Mouse (Mus musculus) G1E (cell line): ENCODE data around the gene Nploc4. TPM values are rescaled to one million over a fixed set of nuclear protein-coding genes. Genes with fewer than 3 reads are reported as not detected.

Experiments
- ATAC-seq: 2 replicates; pipeline ENCODE4 v1.8.0; 2016; ENCODE audit warnings: mild to moderate bottlenecking; ENCODE audit not compliant: insufficient number of reproducible peaks, poor library complexity, low FRiP score, severe bottlenecking; ENCODE audit errors: extremely low read depth
- DNase-seq: peaks from one replicate; pipeline ENCODE4 v3.0.0; 2012; ENCODE audit warnings: low spot score
- H3K27me3 ChIP-seq: 2 replicates; pipeline ENCODE4 v1.6.1; 2012; ENCODE audit warnings: mild to moderate bottlenecking, low read length, inconsistent platforms; ENCODE audit not compliant: insufficient read depth
- H3K36me3 ChIP-seq: replicated peaks from 2 replicates; pipeline ENCODE3; 2012; ENCODE audit warnings: mild to moderate bottlenecking, inconsistent platforms
- H3K4me1 ChIP-seq: 2 replicates; pipeline ENCODE4 v1.6.1; 2012; ENCODE audit warnings: low read depth, low read length, inconsistent platforms, mixed read lengths; ENCODE audit not compliant: insufficient read depth
- H3K4me3 ChIP-seq: 2 replicates; pipeline ENCODE4 v1.5.1; 2012; ENCODE audit warnings: low read depth, mild to moderate bottlenecking, inconsistent platforms, low read length, moderate library complexity, mixed read lengths
- H3K9me3 ChIP-seq: replicated peaks from 2 replicates; pipeline ENCODE4 v1.6.1; 2012; ENCODE audit warnings: inconsistent platforms
- CTCF ChIP-seq: IDR thresholded peaks from 2 replicates; pipeline ENCODE4 v1.5.1; 2012; ENCODE audit warnings: low read depth, low read length, inconsistent platforms, mixed read lengths
- GATA1 ChIP-seq: IDR thresholded peaks from 2 replicates; pipeline ENCODE4 v1.6.1; 2012; ENCODE audit warnings: borderline replicate concordance, low read length, inconsistent platforms, mixed read lengths
- GATA2 ChIP-seq: IDR thresholded peaks from 2 replicates; pipeline ENCODE4 v1.6.1; 2012; ENCODE audit warnings: low read depth, low read length, inconsistent platforms, borderline replicate concordance
- POLR2AphosphoS5 ChIP-seq: IDR thresholded peaks from 2 replicates; pipeline ENCODE4 v1.6.1; 2012; ENCODE audit warnings: low read depth, low read length, inconsistent platforms; ENCODE audit not compliant: insufficient replicate concordance
- TAL1 ChIP-seq: conservative IDR thresholded peaks from 2 replicates; pipeline ENCODE4 v1.6.1; 2012; ENCODE audit warnings: low read depth, low read length, inconsistent platforms, mixed read lengths
- polyA plus RNA-seq: library from polyadenylated mRNA; stranded (reverse); fragments of >175 nt; gene quantifications from 2 replicates; pipeline ENCODE4 v1.2.3, GENCODE M21; 2012
- total RNA-seq, 2 experiments: library from RNA; stranded (forward) in 1 of 2; stranded (reverse) in 1 of 2; fragments of 200-1000 nt in 1 of 2; fragments of >200 nt in 1 of 2; fragmentation: Nextera tagmentation in 1 of 2; gene quantifications; 2 replicates each; pipeline ENCODE4 v1.2.3; 2014 to 2017

Gene Nploc4
- total and polyA plus RNA-seq, 3 experiments: 42.7 to 72.4 (median 61.7) TPM

DNA sequence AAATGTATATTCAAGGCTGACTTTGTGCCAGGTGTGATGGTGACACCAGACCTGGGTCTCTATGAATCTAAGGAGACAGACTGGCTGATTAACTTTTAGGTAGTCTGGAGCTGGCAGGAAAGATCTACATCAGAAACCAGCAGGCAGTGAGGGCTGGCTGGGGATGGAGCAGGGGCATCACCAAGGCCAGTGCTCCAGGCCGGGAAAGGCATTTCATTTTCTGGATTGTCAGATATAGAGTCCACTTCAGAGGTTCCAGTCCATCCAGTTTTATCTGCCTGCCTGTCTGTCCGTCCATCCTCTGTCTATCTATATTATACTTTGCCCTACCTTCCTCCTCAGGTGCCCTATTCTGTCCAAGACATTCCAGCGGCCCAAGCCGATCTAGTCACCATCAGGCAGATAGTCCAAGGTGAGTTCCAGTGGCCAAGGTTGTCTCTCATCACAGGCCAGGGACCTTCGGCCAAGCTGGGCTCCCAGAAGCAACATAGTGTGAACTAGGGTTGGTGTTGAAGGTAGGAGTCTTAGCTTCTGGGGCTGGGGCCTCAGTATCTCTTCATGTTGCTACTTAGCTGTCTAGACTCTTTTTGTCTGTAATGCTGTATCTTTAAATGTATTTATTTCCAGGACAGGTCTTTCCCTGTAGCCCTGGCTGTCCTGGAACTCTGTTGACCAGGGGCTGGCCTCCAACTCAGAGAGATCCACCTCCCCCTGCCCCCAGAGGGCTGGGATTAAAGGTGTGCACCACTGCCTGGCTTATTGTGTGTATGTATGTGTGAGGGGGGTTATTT, 93.8 kb downstream of the Nploc4 start:
- TF ChIP-seq CTCF (no peak), GATA1 (no peak), POLR2AphosphoS5 (no peak), GATA2 (no peak), TAL1 (no peak)
- Histone ChIP-seq H3K36me3 (peaks cover 18% of the 10 kb centered on the region), H3K4me1 (peaks cover 26% of the 10 kb centered on the region), H3K4me3 (no peak overlapping the region), H3K9me3 (no peaks in the 10 kb centered on the region), H3K27me3 (peaks cover 8% of the 10 kb centered on the region)
- ATAC-seq (no peak), DNase-seq (no peak)

GRCm38 (mm10) chr11:120342656-120343160, 94.8 kb downstream of the Nploc4 start:
- ATAC-seq (no peak), DNase-seq (no peak)
- Histone ChIP-seq H3K36me3 (peaks cover 18% of the 10 kb centered on the region), H3K4me1 (peaks cover 18% of the 10 kb centered on the region), H3K4me3 (no peak overlapping the region), H3K9me3 (no peaks in the 10 kb centered on the region), H3K27me3 (peaks cover 8% of the 10 kb centered on the region)
- TF ChIP-seq POLR2AphosphoS5 (no peak), CTCF (no peak), GATA2 (no peak), GATA1 (no peak), TAL1 (no peak)

GRCm38 (mm10) chr11:120341661-120342060, 95.8 kb downstream of the Nploc4 start:
- TF ChIP-seq CTCF: no peak
- TF ChIP-seq POLR2AphosphoS5: no peak
- TF ChIP-seq GATA2: no peak
- H3K4me1 ChIP-seq: peaks cover 12% of the 10 kb centered on the region
- peaks cover 12% of the 10 kb centered on the region for H3K36me3 ChIP-seq
- H3K9me3 ChIP-seq: no peaks in the 10 kb centered on the region
- DNase-seq (no peak), ATAC-seq (no peak)
- peaks cover 9% of the 10 kb centered on the region for H3K27me3 ChIP-seq
- no peak overlapping the region for H3K4me3 ChIP-seq

- Histone ChIP-seq H3K4me3 (no peak overlapping the region; the same call in 1 of the 2 replicates), H3K4me1 (peaks cover 10% of the 10 kb centered on the region), H3K9me3 (no peaks in the 10 kb centered on the region), H3K36me3 (peaks cover 2% of the 10 kb centered on the region), H3K27me3 (peaks cover 18% of the 10 kb centered on the region)
- ATAC-seq (no peak), DNase-seq (no peak)
- TF ChIP-seq CTCF (no peak), GATA1 (no peak), POLR2AphosphoS5 (no peak), TAL1 (no peak)
Observed at GRCm38 (mm10) chr11:120339978-120340513, 97.5 kb downstream of the Nploc4 start.

GRCm38 (mm10) chr11:120338786-120339185, 98.7 kb downstream of the Nploc4 start:
- ATAC-seq (no peak), DNase-seq (no peak)
- peaks cover 18% of the 10 kb centered on the region for H3K27me3 ChIP-seq
- no peak for TF ChIP-seq POLR2AphosphoS5
- no peak for TF ChIP-seq CTCF
- TF ChIP-seq GATA2: no peak
- no peak for TF ChIP-seq GATA1
- no peak for TF ChIP-seq TAL1
- H3K4me1 ChIP-seq: peaks cover 10% of the 10 kb centered on the region
- peaks cover 3% of the 10 kb centered on the region; the same call in 1 of the 2 replicates for H3K9me3 ChIP-seq
- H3K4me3 ChIP-seq: no peak overlapping the region
- H3K36me3 ChIP-seq: no peaks in the 10 kb centered on the region

GRCm38 (mm10) chr11:120337447-120337846, 100.1 kb downstream of the Nploc4 start:
- DNase-seq: no peak

More at GRCm38 (mm10) chr11:120337447-120337846, 100.1 kb downstream of the Nploc4 start:
- no peak for ATAC-seq
- peaks cover 3% of the 10 kb centered on the region; the same call in 1 of the 2 replicates for H3K9me3 ChIP-seq
- TF ChIP-seq GATA2 (no peak), POLR2AphosphoS5 (no peak), GATA1 (no peak), TAL1 (no peak), CTCF (no peak)
- no peaks in the 10 kb centered on the region for H3K36me3 ChIP-seq
- peaks cover 10% of the 10 kb centered on the region for H3K4me1 ChIP-seq
- no peak overlapping the region for H3K4me3 ChIP-seq
- H3K27me3 ChIP-seq: peaks cover 18% of the 10 kb centered on the region
